Mouse (Mus musculus) heart, adult 9 months (tissue): ENCODE results near the gene Nmu.

Experiments
- DNase-seq, 2 experiments: peaks; one replicate each; pipeline ENCODE4 v3.0.0; 2022; ENCODE audit warnings: low spot score in 2 of 2

The Nmu gene

DNA sequence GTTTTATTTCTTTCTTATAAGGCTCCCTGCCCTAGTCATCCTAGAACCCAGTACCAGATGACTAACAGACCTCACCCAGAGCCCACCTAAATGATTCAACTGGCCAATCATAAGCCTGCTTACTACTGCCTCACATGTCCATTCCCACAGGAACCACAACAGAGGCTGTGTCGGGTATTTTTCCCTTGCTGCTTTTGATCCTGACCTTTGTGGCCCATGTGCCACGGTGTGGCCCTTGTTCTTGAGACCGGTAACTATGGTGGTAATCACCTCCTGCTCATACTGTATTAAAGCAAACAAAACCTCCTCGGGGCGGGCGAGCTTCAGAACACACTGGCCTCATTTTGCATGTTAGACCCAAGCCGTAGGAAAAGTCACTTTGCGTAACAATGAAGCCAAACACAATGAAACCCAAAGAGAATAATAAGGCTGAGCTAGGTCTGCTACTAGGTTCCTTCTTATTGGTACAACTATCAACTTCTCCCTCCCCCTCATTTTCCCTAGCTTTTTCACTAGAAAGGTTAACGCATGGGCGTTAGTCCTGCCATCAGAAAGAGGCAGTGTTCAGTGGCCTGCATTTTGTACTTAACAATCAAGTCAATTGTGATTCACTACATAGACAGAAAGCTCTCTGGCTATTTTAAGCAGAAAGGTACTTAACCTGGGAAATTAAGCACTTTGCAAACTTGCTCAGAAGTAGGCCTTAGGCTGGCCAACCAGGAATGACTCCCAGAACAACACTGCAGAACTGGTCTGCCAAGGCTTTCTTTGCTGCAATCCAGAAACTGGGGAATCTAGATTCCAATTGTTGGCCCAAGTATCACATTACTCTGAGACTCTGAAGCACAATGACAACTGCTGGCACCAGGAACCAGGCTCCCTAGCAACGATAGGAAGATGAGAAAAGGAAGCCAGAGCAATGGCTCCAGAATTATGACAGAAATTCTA lies 42.1 kb downstream of the Nmu start:
- DNase-seq: no peak

DNA sequence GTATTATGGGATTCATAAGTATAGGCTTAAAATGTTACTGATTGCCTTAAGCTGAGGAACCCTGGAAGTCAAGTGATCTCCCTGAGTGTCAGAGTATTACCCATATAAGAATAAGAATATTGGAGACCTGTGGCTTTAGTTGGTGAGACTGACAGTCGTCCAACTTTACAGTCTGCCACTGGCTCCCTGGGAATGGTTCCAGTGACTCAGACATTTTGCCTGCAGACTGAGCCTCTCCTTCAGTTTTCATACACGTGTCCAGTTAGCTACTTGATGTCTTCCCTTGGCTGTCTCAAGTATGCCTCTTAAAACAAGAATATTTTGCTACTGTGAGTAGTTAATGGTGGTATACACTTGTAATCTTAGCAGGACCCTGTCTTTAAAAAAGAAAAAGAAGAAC lies 55.4 kb downstream of the Nmu start:
- no peak for DNase-seq

DNA sequence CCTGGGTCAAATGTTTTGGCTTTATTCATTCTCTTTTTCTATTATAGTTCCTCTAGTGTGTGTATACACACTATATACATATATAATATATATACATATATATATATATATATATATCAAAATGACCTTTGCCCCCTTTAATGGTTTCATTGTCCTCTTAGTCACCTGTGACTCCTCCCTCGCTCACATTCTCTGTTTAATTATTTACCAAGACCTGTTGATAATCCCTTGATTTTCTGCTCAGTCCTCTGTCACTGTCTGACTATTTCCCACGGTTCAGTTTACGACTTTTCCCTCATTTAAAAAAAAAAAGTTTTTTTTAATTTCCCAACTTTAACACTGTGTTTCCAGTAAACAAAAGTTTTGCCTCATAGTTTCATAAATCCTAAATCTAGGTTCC lies 57.3 kb downstream of the Nmu start:
- DNase-seq: no peak

DNA sequence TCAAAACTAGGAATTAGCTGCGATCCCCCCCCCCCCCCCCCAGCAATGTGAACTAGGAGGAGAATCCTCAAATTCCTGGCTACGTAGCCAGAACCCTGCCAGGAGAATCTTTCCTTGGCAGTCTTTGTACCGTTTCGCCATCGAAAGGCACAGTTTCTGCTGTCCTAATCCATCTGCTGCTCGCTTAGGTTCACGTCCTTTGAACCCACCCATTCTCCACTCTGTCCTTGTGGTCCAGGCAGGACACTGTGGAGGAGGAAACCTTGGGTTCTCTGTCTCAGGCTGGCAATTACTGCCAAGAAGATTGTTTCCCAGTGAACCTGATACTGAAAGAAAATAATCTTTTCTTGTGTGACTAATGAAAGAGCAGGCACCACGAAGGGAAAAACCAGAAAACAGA lies 58.0 kb downstream of the Nmu start:
- DNase-seq: no peak

DNA sequence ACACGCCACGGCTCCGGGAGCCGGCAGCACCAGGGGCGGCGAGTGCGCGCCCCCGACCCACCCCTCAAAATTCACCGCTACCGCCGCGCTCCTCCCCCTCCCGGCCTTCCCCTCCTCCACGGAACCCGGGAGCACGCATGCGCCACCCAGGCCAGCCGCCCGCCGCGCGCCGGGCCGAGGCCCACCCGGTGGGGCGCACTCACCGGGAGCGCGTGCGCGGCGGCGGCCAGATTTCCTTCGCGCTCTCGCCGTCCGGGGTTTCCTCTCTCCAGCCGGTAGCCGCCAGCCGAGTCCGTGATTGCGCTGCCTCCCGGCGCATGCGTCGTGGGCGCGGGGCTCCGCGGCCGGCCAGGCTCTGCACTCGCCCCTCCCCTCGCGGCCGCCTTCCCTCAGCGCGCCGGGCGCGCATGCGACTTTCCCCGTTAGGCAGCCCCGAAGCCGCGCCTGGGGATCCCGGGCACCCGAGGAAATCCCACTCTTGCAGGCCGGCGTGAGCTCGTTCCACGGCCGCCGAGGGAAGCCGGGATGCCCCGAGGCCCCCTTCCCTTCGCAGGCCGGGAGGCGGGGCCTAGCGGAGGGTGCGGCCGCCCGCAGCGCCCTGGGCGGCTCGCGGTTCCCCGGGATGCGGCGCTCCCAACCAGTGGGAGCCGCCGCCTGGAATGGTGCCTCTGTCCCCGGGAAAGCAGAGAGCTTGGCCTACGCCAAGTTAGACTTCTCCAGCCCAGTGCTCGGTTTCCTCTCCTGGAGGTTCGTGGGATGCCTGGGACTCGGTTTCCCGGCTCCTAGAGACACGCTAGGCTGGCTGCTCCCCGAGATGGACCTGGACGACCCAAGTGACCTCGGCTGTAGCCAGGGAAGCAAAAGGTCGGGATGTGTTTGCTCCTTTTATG lies 58.9 kb downstream of the Nmu start, which contains the start of gene Clock:
Gene Clock (minus strand): TSS at position 341 of the 890 bp plus-strand sequence.
- peak; percentile 91 to 92 for DNase-seq

DNA sequence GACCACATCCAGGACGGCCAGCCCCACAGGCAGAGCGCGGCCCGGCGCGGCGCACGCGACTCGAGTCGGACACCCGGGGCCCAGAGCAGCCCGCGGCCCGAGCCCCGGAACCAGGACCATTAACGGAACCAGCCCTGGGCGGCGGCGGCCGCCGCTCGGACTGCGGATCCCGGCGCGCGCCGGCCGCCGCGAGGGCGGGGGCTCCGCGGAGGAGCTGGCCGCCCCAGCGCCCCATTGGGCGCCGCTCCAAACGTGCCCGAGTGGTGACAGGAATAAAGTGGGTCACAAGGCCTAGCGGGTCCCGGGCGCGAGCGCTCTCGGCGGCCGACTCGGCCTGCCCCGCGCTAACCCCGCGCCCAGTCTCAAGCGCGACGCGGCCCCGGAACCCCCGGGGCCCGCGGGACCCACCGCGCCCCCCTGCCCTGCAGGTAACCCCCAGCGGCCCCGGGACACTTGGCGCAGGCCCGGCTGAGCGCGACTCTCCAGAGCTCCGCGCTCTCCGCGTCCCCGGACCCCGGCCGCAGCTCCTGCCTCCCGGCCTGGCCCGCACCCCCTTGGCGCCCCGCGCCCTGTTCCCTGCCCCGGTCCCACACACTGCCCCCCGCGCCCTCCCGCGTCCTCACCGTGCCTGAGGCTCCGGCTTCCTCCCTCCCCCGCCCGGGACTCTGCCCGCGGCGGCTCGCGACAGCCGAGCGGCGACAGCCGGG lies 59.7 kb downstream of the Nmu start:
- peak; percentile 69 to 79 for DNase-seq

DNA sequence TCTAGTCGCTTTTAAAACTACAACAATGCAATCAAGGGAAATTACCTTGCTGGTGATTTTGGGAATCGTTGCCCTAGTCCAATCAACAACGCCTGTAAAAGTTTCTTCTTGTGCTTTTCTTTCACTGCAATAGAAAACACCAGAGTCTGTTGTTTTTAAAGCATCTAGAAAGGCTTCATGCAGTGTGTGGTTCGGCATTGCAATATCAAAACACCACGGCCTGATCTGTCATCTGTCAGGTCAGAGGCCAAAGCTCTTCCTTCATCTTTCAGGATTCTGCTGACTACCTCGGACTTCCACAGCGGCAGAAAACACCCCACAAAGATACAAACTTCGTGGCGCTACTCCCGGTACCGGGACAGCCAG lies 60.2 kb downstream of the Nmu start:
- DNase-seq: no peak

DNA sequence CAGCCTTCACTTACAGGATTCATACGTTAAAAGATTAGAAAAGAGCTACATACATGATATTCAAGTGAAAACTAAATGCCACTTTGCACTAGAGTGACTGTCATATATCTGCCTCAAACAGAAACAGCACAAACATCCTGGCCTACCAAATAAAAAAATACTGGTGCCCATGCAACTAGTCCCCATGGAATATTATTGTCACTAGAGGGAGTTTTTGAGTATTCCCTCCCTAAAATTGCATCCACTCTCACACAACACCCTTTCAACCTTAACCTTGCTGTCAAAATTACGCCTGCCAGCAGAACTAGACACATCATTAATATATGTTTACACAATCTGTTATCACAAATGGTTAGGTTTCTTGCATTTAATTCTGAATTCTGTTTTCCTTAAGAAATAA lies 61.6 kb downstream of the Nmu start:
- DNase-seq: no peak

DNA sequence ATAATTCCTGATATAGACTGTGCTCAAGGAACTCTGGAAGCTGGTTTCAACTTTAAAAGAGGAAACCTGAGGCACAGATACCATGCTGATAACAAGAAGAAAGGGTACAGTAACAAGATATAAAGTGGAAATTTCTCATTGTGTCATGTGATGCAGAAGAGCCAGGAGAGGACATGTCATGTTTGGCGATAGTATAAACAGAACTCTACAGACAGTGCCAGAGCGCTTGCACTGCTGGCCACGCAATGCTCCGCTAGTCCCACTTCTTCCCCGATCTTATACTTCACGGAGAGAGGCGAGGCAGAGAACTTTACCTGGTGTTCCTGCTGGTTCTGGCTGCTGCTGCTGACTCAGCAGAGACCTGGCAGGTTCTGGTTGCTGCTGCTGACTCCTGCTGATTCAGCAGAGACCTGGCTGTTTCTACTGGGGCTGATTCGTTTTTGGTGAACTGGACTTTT lies 74.3 kb downstream of the Nmu start:
- DNase-seq: no peak

DNA sequence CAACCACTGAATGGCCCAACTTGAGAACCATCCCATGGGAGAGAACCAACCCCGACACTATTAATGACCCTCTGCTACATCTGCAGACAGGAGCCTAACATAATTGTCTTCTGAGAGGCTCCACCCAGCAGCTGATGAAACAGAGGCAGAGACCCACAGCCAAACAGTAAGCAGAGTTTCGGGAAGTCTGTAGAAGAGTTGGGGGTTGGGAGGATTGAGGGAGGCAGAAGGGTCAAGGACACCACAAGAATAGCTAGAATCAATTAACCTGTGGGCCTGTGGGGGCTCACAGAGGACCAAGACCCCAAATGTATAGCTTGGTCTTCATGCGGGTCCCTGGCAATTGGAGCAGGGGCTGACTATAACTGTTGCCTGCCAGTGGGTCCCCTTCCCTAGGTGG lies 75.3 kb downstream of the Nmu start:
- DNase-seq: no peak

DNA sequence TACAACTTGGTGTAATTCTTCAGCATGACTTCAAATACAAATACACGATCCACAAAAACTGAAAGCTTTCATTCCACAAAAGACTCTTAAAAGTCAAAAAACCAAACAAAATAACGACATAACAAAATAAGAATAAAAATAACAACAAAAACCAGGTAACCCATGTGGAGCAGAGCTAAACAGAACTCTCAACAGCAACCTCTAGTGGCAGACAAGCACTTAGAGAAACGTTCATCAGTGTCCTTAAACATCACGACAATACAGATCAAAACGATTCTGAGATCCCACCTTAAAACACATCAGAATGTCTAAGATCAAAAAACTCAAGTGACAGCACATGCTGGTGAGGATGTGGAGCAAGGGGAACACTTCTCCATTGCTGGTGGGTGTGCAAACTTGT lies 76.5 kb downstream of the Nmu start:
- no peak for DNase-seq

DNA sequence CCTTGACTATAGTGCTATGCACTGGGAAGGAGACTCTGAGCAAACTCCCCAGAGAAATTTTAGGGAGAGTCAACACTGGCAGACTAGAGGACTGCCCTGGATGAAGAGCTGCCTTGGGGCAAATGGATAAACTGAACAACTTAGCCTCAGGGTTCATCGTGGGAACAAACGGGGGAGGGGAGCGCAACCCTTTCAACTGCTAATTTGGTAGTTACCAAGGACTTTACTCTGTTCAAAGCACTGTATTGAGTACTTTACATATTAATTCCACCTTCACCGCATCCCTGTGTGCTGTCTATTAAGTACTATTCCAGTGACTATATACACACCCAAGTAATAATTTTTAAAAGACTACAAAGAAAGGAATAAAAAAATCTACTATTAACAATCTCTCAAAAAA lies 77.9 kb downstream of the Nmu start:
- no peak for DNase-seq

DNA sequence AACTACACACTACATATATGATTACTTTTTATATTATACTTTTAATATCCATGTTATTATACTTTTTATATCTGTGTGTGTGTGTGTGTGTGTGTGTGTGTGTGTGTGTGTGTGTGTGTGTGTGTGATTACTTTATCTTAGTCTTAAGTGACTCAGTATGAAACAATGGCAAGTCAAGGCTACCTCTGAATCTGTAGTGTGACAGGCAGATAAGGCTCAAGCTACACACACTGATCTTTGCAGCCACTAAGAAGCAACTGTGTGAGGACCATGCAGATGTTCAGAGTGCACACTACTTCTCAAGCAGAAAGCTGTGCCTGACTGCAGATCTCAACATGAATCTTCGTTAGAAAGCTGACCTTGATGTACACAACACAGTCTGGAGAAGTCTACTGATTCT lies 79.7 kb downstream of the Nmu start:
- no peak for DNase-seq
